Mouse (Mus musculus) stomach, postnatal 0 days (tissue): ENCODE measurements at regions not wholly inside any gene's neighbourhood (a gene's known extent, or its start where the extent isn't known, plus 50 kb on each side); places are given as distances from the start of the nearest gene placed in this dataset.

Experiments used
- ATAC-seq: fragments of 200-750 bp; cut with Nextera tagmentation; 2 replicates; pipeline ENCODE4 v1.8.0; 2017; ENCODE audit not compliant: low FRiP score, low TSS enrichment
- DNase-seq: peaks from one replicate; pipeline ENCODE4 v3.0.0-alpha.2; 2016; ENCODE audit warnings: low spot score
- H3K27ac ChIP-seq: fragments of 300-500 bp; sonication (generic); replicated peaks from 2 replicates; pipeline ENCODE4 v1.5.1; 2014; ENCODE audit warnings: mild to moderate bottlenecking, control low read depth
- H3K27me3 ChIP-seq: fragments of 300-500 bp; sonication (generic); 2 replicates; pipeline ENCODE4 v1.6.1; 2014; ENCODE audit warnings: low read length; ENCODE audit not compliant: control insufficient read depth, insufficient read depth
- H3K36me3 ChIP-seq: fragments of 300-500 bp; sonication (generic); 2 replicates; pipeline ENCODE4 v1.6.1; 2014; ENCODE audit warnings: low read length, mixed read lengths; ENCODE audit not compliant: control insufficient read depth, insufficient read depth
- H3K4me1 ChIP-seq: fragments of 300-500 bp; sonication (generic); replicated peaks from 2 replicates; pipeline ENCODE4 v1.6.1; 2014; ENCODE audit warnings: antibody characterized with exemption; ENCODE audit not compliant: control insufficient read depth, insufficient read depth
- H3K4me2 ChIP-seq: fragments of 300-500 bp; sonication (generic); replicated peaks from 2 replicates; pipeline ENCODE4 v1.6.1; 2014; ENCODE audit warnings: low read depth, mild to moderate bottlenecking, control low read depth, moderate library complexity
- H3K4me3 ChIP-seq: fragments of 300-500 bp; sonication (generic); 2 replicates; pipeline ENCODE4 v1.5.1; 2014; ENCODE audit warnings: low read depth, low read length, control low read depth
- H3K9ac ChIP-seq: fragments of 300-500 bp; sonication (generic); 2 replicates; pipeline ENCODE4 v1.6.1; 2014; ENCODE audit warnings: mild to moderate bottlenecking, low read length, control low read depth, mixed read lengths
- H3K9me3 ChIP-seq: fragments of 300-500 bp; sonication (generic); 2 replicates; pipeline ENCODE4 v1.6.1; 2016; ENCODE audit warnings: low read length; ENCODE audit not compliant: control insufficient read depth
- CTCF ChIP-seq: IDR thresholded peaks from 2 replicates; pipeline ENCODE4 v1.5.1; 2016; ENCODE audit warnings: antibody characterized with exemption, low read depth, mild to moderate bottlenecking, moderate library complexity
- EP300 ChIP-seq: optimal IDR thresholded peaks from 2 replicates; pipeline ENCODE3; 2016; ENCODE audit warnings: antibody characterized with exemption
- WGBS: fragments of 180-500 bp; shearing (Covaris S2); extraction: QIAGEN DNeasy Blood & Tissue Kit; methylation state at CpG from one replicate; pipeline ENCODE4 v1.1.7; 2014; 5-methylcytosine and 5-hydroxymethylcytosine counted together

DNA sequence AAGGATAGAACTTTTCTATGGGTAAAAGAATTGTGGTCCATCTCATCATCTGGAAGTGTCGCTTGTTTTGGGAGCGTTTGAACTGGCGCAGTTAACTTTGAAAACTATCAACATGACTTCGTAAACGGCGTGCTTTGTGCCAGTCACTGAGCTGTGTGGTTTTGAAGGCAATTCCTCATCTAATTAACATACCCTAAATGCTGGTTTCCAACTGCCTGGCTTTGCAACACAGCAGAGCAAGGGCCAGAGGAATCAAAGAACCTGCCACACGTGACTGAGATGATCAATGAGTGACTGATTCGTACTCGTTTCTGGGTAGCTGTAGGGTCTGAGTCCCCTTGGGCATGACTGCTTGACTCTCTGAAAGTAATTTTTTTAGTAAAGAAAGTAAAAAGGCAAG lies 129.2 kb upstream of the Krr1 start:
- TF ChIP-seq EP300: no peak
- TF ChIP-seq CTCF: no peak
- Histone ChIP-seq H3K4me3 (no peak overlapping the region), H3K36me3 (no peaks in the 10 kb centered on the region), H3K27me3 (no peaks in the 10 kb centered on the region), H3K27ac (no peak overlapping the region), H3K9me3 (no peaks in the 10 kb centered on the region), H3K9ac (no peak overlapping the region), H3K4me1 (no peaks in the 10 kb centered on the region), H3K4me2 (no peak overlapping the region)
- DNase-seq (no peak), ATAC-seq (no peak)
- WGBS: 66% methylated on average over 9 of the region's 9 CpGs

DNA sequence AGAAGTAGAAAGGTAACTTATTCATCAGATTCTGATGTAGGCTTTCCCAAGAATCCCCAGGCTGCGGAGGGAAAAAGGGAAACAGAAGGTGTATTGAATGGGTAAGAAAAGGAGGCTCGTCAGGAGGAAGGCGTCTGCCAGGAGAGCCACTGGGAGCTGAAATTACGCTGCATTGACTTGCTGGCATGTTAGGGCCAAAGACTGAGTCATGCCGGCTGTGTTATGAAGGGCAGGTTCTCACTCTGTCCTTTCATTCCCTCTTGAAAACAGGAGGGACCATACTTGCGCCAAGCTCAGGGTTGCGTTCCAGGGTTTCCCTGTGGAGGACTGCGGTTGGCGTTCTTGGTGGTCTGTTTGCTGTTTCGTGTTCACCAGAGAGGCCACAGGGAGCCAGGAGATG lies 128.3 kb upstream of the Krr1 start:
- ATAC-seq: no peak
- TF ChIP-seq CTCF (no peak), EP300 (no peak)

GRCm38 (mm10) chr10:111845946-111846345 lies 126.5 kb upstream of the Krr1 start:
- Histone ChIP-seq H3K27me3 (no peaks in the 10 kb centered on the region), H3K36me3 (no peaks in the 10 kb centered on the region), H3K4me1 (no peaks in the 10 kb centered on the region), H3K4me2 (no peak overlapping the region), H3K9ac (no peak overlapping the region), H3K27ac (no peak overlapping the region), H3K4me3 (no peak overlapping the region), H3K9me3 (no peaks in the 10 kb centered on the region)
- DNase-seq (no peak), ATAC-seq (no peak)
- 96% methylated on average over 2 of the region's 2 CpGs for WGBS
- TF ChIP-seq CTCF (no peak), EP300 (no peak)

More for the DNA sequence above, 128.3 kb upstream of the Krr1 start:
- H3K27me3 ChIP-seq: no peaks in the 10 kb centered on the region
- H3K4me1 ChIP-seq: no peaks in the 10 kb centered on the region
- H3K4me2 ChIP-seq: no peak overlapping the region
- no peak for DNase-seq
- H3K9me3 ChIP-seq: no peaks in the 10 kb centered on the region
- no peak overlapping the region for H3K9ac ChIP-seq
- no peak overlapping the region for H3K4me3 ChIP-seq
- no peak overlapping the region for H3K27ac ChIP-seq
- WGBS: 83% methylated on average over 10 of the region's 10 CpGs
- no peaks in the 10 kb centered on the region for H3K36me3 ChIP-seq

- WGBS: 49% methylated on average over 5 of the region's 5 CpGs
- DNase-seq (no peak), ATAC-seq (no peak)
- no peak overlapping the region for H3K9ac ChIP-seq
- H3K4me3 ChIP-seq: no peak overlapping the region
- no peaks in the 10 kb centered on the region for H3K36me3 ChIP-seq
- H3K27ac ChIP-seq: no peak overlapping the region
- H3K9me3 ChIP-seq: no peaks in the 10 kb centered on the region
- TF ChIP-seq EP300 (no peak), CTCF (no peak)
- H3K27me3 ChIP-seq: no peaks in the 10 kb centered on the region
- 0 out of 2 replicates have a peak, but pooled peaks cover 2% of the 10 kb centered on the region for H3K4me1 ChIP-seq
- H3K4me2 ChIP-seq: no peak overlapping the region
Measured at GRCm38 (mm10) chr10:111854254-111854653, 118.2 kb upstream of the Krr1 start.

DNA sequence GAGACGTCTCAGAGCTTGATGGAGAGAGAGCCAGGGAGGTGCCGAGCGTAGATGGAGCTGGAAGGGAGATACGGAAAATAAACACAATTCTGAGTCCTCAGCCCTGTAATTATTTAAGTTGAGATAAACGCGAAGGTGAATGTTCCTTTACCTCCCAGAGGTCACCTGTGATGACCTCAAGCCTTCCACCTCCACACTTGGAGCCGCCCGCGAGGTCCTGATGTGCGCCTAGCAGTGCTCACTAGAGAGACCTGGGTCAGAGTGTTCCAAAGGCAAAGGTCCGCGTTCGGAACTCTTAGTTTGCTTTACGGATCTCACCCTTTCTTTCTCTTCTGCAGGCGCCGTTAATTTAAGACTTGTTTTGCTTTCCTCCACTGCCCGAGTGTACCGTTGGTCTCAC lies 117.0 kb upstream of the Krr1 start:
- Histone ChIP-seq H3K4me1 (0 out of 2 replicates have a peak, but pooled peaks cover 2% of the 10 kb centered on the region), H3K27ac (no peak overlapping the region), H3K4me2 (0 out of 2 replicates have a peak overlapping the region, but pooled peaks have one; percentile 6), H3K27me3 (no peaks in the 10 kb centered on the region), H3K9ac (no peak overlapping the region), H3K36me3 (no peaks in the 10 kb centered on the region), H3K9me3 (no peaks in the 10 kb centered on the region), H3K4me3 (no peak overlapping the region)
- WGBS: 67% methylated on average over 18 of the region's 18 CpGs
- TF ChIP-seq EP300 (no peak), CTCF (no peak)
- peak; percentile 60; the same call in 1 of the 2 replicates for ATAC-seq
- DNase-seq: peak; percentile 29

- DNase-seq: peak; percentile 33
- Histone ChIP-seq H3K9ac (no peak overlapping the region), H3K4me1 (0 out of 2 replicates have a peak, but pooled peaks cover 2% of the 10 kb centered on the region), H3K4me2 (no peak overlapping the region), H3K4me3 (no peak overlapping the region), H3K36me3 (no peaks in the 10 kb centered on the region), H3K27me3 (no peaks in the 10 kb centered on the region), H3K27ac (no peak overlapping the region), H3K9me3 (no peaks in the 10 kb centered on the region)
- peak; percentile 79; the same call in 1 of the 2 replicates for ATAC-seq
- 44% methylated on average over 6 of the region's 6 CpGs for WGBS
- TF ChIP-seq CTCF (no peak), EP300 (peak; percentile 75)
Measured at GRCm38 (mm10) chr10:111858403-111858802, 114.1 kb upstream of the Krr1 start.
